Mouse (Mus musculus) kidney, embryonic 16.5 days (tissue): ENCODE measurements at regions not wholly inside any gene's neighbourhood (a gene's known extent, or its start where the extent isn't known, plus 50 kb on each side); places are given as distances from the start of the nearest gene placed in this dataset.

Source experiments
- ATAC-seq: fragments of 200-750 bp; cut with Nextera tagmentation; 2 replicates; pipeline ENCODE4 v1.8.0; 2017; ENCODE audit warnings: moderate TSS enrichment; ENCODE audit not compliant: low FRiP score, low TSS enrichment
- H3K27ac ChIP-seq: fragments of 300-500 bp; sonication (generic); 2 replicates; pipeline ENCODE4 v1.5.1; 2014; ENCODE audit warnings: low read length
- H3K27me3 ChIP-seq: fragments of 300-500 bp; sonication (generic); 2 replicates; pipeline ENCODE4 v1.6.1; 2014; ENCODE audit warnings: low read length, control low read depth, mixed read lengths; ENCODE audit not compliant: insufficient read depth
- H3K36me3 ChIP-seq: fragments of 300-500 bp; sonication (generic); 2 replicates; pipeline ENCODE4 v1.6.1; 2014; ENCODE audit warnings: low read length, control low read depth, mixed read lengths; ENCODE audit not compliant: insufficient read depth
- H3K4me1 ChIP-seq: fragments of 300-500 bp; sonication (generic); 2 replicates; pipeline ENCODE4 v1.6.1; 2014; ENCODE audit warnings: low read length, control low read depth, mixed read lengths; ENCODE audit not compliant: insufficient read depth
- H3K4me2 ChIP-seq: fragments of 300-500 bp; sonication (generic); replicated peaks from 2 replicates; pipeline ENCODE4 v1.6.1; 2014; ENCODE audit warnings: low read depth, low read length
- H3K4me3 ChIP-seq: fragments of 300-500 bp; sonication (generic); 2 replicates; pipeline ENCODE4 v1.5.1; 2014; ENCODE audit warnings: mild to moderate bottlenecking, low read length
- H3K9ac ChIP-seq: fragments of 300-500 bp; sonication (generic); replicated peaks from 2 replicates; pipeline ENCODE4 v1.6.1; 2014; ENCODE audit warnings: low read length
- H3K9me3 ChIP-seq: fragments of 300-500 bp; sonication (generic); 2 replicates; pipeline ENCODE4 v1.6.1; 2016; ENCODE audit warnings: low read length, control low read depth
- WGBS: fragments of 180-500 bp; shearing (Covaris S2); extraction: QIAGEN DNeasy Blood & Tissue Kit; methylation state at CpG from one replicate; pipeline ENCODE4 v1.1.7; 2014; 5-methylcytosine and 5-hydroxymethylcytosine counted together

DNA sequence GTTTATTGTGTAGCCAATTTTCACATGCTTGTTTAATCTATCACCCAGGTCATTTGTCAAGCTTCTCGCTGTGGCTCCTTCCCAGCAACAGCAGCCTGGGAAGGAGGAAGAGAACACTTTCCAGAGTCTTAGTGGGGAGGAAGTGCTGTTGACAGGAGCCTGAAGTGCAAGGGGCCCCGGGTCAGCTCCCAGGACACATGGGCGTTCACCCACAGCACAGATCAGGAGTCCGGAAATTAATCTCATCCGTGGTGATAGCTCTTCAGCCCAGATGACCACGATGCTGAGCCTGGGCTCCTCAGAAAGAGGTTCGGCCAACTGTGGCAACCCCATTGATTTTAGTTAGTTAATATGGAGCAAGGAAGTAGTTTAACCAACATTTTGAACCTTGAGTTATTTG lies 105.3 kb upstream of the Gm3448 start:
- Histone ChIP-seq H3K27me3 (no peaks in the 10 kb centered on the region), H3K4me1 (peaks cover 22% of the 10 kb centered on the region), H3K27ac (peak overlapping the region; percentile 58; the same call in 1 of the 2 replicates), H3K4me3 (no peak overlapping the region), H3K9me3 (no peaks in the 10 kb centered on the region), H3K36me3 (no peaks in the 10 kb centered on the region), H3K9ac (no peak overlapping the region), H3K4me2 (no peak overlapping the region)
- WGBS: 10% methylated on average over 7 of the region's 7 CpGs
- ATAC-seq: peak; percentile 62

DNA sequence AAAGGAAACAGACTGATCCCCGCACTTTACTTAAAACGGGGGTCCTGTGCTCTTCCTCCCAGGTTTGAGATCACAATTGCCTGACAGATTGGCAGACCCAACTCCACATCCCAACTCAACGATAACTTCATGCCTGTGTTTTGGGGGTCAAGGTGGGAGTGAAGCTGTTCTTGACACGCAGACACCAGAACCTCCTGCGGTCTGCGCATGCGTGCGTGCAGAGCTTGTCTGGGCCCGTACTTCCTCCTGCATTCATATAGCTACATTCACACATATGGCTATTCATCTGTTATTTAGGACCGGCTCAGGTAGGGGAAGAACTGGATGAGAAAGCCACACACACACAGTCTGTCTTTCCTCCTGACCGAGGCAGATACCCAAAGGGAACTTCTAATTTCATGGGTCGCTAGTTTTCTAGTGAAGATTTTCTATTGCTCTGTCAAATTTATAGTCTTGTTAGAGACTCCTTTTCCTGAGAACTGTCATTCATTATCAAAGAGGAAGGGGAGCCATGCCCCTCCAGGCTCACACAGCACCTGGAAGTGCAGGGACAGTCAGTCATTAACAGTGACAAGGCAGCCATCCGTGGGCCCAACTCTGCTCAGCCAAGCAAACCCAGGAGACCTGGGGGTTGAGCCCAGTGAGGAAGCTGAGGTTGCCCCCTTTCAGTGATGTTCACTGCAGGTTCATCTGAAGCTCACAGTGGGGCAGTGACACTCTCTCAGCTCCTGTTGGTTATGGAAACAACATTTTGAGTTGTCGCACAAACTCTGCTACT lies 104.0 kb upstream of the Gm3448 start:
- H3K9me3 ChIP-seq: no peaks in the 10 kb centered on the region
- peak; percentile 92 for ATAC-seq
- no peak overlapping the region for H3K4me3 ChIP-seq
- H3K4me2 ChIP-seq: peak overlapping the region; percentile 39
- peak overlapping the region; percentile 49; the same call in 1 of the 2 replicates for H3K27ac ChIP-seq
- H3K4me1 ChIP-seq: peaks cover 22% of the 10 kb centered on the region
- WGBS: 48% methylated on average over 14 of the region's 14 CpGs
- H3K36me3 ChIP-seq: no peaks in the 10 kb centered on the region
- H3K9ac ChIP-seq: 0 out of 2 replicates have a peak overlapping the region, but pooled peaks have one; percentile 12
- no peaks in the 10 kb centered on the region for H3K27me3 ChIP-seq

DNA sequence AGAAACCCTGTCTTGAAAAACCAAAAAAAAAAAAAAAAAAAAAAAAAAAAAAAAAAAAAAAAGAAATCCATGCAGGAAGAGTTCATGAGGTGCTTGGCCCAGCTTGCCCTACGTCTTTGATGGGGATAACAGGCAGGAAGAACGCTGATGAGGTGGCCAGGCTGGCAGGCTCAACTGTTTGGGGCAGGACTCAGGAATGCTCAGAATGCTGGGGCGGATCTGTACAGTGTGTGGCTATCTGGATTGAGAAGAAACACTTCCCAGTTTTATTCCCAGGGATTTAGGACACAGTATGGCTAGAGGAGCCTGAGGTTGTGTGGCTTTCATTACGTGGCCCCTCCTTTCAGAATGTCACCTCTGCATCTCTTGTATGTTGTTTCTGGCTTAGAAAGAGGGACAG lies 99.1 kb upstream of the Gm3448 start:
- WGBS: 50% methylated on average over 4 of the region's 4 CpGs

More for the DNA sequence above, 99.1 kb upstream of the Gm3448 start:
- no peak overlapping the region for H3K27ac ChIP-seq
- peak; percentile 47; the same call in 1 of the 2 replicates for ATAC-seq
- H3K4me2 ChIP-seq: no peak overlapping the region
- H3K4me3 ChIP-seq: no peak overlapping the region
- no peak overlapping the region for H3K9ac ChIP-seq
- no peaks in the 10 kb centered on the region for H3K9me3 ChIP-seq
- H3K4me1 ChIP-seq: peaks cover 5% of the 10 kb centered on the region; the same call in 1 of the 2 replicates
- H3K27me3 ChIP-seq: no peaks in the 10 kb centered on the region
- H3K36me3 ChIP-seq: no peaks in the 10 kb centered on the region
